Mouse (Mus musculus) forebrain, embryonic 11.5 days (tissue): ENCODE data around the gene Mtln. TPM values are rescaled to one million over a fixed set of nuclear protein-coding genes. Genes with fewer than 3 reads are reported as not detected.

ENCODE experiments used
- ATAC-seq: fragments of 200-750 bp; cut with Nextera tagmentation; replicated peaks from 2 replicates; pipeline ENCODE4 v1.8.0; 2017; ENCODE audit warnings: moderate TSS enrichment; ENCODE audit not compliant: low FRiP score
- DNase-seq: peaks from one replicate; pipeline ENCODE4 v3.0.0-alpha.2; 2017; ENCODE audit warnings: low spot score
- H3K27ac ChIP-seq: fragments of 300-500 bp; sonication (generic); 2 replicates; pipeline ENCODE4 v1.5.1; 2014; ENCODE audit warnings: low read depth, low read length
- H3K27me3 ChIP-seq: fragments of 300-500 bp; sonication (generic); 2 replicates; pipeline ENCODE4 v1.6.1; 2014; ENCODE audit warnings: mild to moderate bottlenecking, low read length, mixed read lengths; ENCODE audit not compliant: control insufficient read depth, insufficient read depth
- H3K36me3 ChIP-seq: fragments of 300-500 bp; sonication (generic); 2 replicates; pipeline ENCODE4 v1.6.1; 2014; ENCODE audit warnings: mild to moderate bottlenecking, low read length, moderate library complexity, mixed read lengths; ENCODE audit not compliant: control insufficient read depth, insufficient read depth
- H3K4me1 ChIP-seq: fragments of 300-500 bp; sonication (generic); replicated peaks from 2 replicates; pipeline ENCODE4 v1.6.1; 2014; ENCODE audit warnings: low read length, mixed read lengths; ENCODE audit not compliant: control insufficient read depth, insufficient read depth
- H3K4me2 ChIP-seq: fragments of 300-500 bp; sonication (generic); 2 replicates; pipeline ENCODE4 v1.6.1; 2014; ENCODE audit warnings: low read depth, mild to moderate bottlenecking, low read length, moderate library complexity, mixed read lengths; ENCODE audit not compliant: severe bottlenecking
- H3K4me3 ChIP-seq: fragments of 300-500 bp; sonication (generic); 2 replicates; pipeline ENCODE4 v1.5.1; 2014; ENCODE audit warnings: low read depth, low read length
- H3K9ac ChIP-seq: fragments of 300-500 bp; sonication (generic); 2 replicates; pipeline ENCODE4 v1.6.1; 2014; ENCODE audit warnings: low read length
- H3K9me3 ChIP-seq: fragments of 300-500 bp; sonication (generic); 2 replicates; pipeline ENCODE4 v1.6.1; 2016; ENCODE audit warnings: low read length, mixed read lengths; ENCODE audit not compliant: control insufficient read depth
- WGBS: fragments of 180-500 bp; shearing (Covaris S2); extraction: QIAGEN DNeasy Blood & Tissue Kit; methylation state at CpG from one replicate; pipeline ENCODE4 v1.1.7; 2014; 5-methylcytosine and 5-hydroxymethylcytosine counted together
- polyA plus RNA-seq: library from polyadenylated mRNA; unstranded; fragments of >200 nt; fragmentation: Nextera tagmentation; extraction: Ambion mirVana; gene quantifications from 2 replicates; pipeline ENCODE4 v1.2.1, GENCODE M21; 2014

The Mtln gene
- polyA plus RNA-seq, 1 experiment from 2014 or later = 34.7 TPM

DNA sequence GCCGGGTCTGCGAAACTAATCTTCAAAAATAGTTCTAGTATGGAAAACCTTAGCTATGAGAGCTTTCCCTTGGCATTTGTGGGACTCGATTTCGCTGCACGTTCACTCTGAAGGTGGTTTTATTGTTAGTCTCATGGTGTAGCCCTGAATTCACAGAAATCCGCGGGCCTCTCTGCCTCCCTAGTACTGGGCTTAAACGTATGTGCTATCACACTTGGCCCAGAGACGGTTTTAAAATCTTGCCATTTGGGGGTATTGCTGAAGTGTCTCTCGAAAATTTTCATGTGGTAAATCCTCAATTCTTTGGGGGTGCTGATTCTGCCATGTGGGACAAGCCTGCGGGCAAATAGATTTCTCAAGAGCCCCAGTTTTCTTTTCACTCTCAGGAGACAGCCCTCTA lies 3.1 kb downstream of the Mtln start:
- H3K4me3 ChIP-seq = peak overlapping the region; percentile 60
- H3K9me3 ChIP-seq = no peaks in the 10 kb centered on the region
- H3K36me3 ChIP-seq = no peaks in the 10 kb centered on the region
- H3K27me3 ChIP-seq = no peaks in the 10 kb centered on the region
- 5% methylated on average over 11 of the region's 11 CpGs for WGBS
- DNase-seq (no peak), ATAC-seq (no peak)
- peak overlapping the region; percentile 50; the same call in 1 of the 2 replicates for H3K27ac ChIP-seq
- peak overlapping the region; percentile 83 for H3K4me2 ChIP-seq
- H3K4me1 ChIP-seq = peaks cover 7% of the 10 kb centered on the region; the same call in 1 of the 2 replicates
- peak overlapping the region; percentile 87 for H3K9ac ChIP-seq

DNA sequence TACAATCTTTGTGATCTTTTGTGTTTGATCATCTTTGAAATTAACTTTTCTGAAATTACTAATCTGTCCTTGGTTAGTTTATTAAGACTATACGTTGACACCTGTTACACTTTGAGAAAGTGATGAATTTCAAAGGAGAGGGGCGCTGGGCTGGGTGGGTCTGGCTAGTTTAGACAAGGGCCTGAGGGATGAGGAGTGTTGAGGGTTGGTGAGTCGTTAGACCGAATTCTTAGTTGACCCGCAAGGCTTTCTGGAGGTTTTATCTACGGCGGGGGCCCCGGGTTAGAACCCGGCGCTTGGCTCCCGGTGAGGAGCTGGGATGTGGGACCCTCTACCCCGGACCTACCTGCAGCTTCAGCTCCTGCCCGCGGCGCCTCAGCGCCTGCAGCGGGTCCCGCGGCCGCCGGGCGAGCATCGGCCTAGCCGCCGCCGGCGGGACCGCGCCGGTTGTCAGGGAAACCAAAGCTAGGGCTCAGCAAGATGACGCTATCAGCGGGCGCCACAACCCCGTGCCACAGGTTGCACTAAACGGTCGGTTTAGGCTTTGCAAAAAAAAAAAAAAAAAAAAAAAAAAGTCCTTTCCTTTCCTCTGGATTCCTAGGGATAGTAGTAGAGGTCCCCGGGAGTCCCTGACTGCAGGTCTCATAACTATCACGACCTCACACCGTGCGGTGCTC lies 3.7 kb downstream of the Mtln start, which contains the start of gene Nphp1:
TSS of gene Nphp1 (minus strand) at position 458 of the 677 bp plus-strand sequence.
- Histone ChIP-seq H3K4me1 (peaks cover 7% of the 10 kb centered on the region; the same call in 1 of the 2 replicates), H3K9me3 (no peaks in the 10 kb centered on the region), H3K4me3 (peak within 1 kb of the TSS; percentile 60), H3K9ac (peak within 1 kb of the TSS; percentile 87), H3K27ac (peak within 1 kb of the TSS; percentile 50; the same call in 1 of the 2 replicates), H3K36me3 (no peaks in the 10 kb centered on the region), H3K27me3 (no peaks in the 10 kb centered on the region), H3K4me2 (peak within 1 kb of the TSS; percentile 83)
- ATAC-seq (peak; percentile 77), DNase-seq (peak; percentile 91)
- WGBS = under 1% methylated on average over 40 of the region's 40 CpGs

GRCm38 (mm10) chr2:127787226-127787625 lies 5.1 kb downstream of the Mtln start:
- no peak for DNase-seq
- H3K9me3 ChIP-seq = no peaks in the 10 kb centered on the region

GRCm38 (mm10) chr2:127778451-127778850 lies 13.8 kb downstream of the Mtln start:
- Histone ChIP-seq H3K4me1 (peaks cover 2% of the 10 kb centered on the region; the same call in 1 of the 2 replicates), H3K9ac (no peak overlapping the region), H3K4me2 (no peak overlapping the region), H3K27ac (no peak overlapping the region), H3K27me3 (no peaks in the 10 kb centered on the region), H3K9me3 (no peaks in the 10 kb centered on the region), H3K4me3 (no peak overlapping the region), H3K36me3 (no peaks in the 10 kb centered on the region; the same call in 1 of the 2 replicates)
- 89% methylated on average over 5 of the region's 5 CpGs for WGBS
- DNase-seq = no peak
- ATAC-seq = no peak

More at GRCm38 (mm10) chr2:127787226-127787625, 5.1 kb downstream of the Mtln start:
- 90% methylated on average over 5 of the region's 5 CpGs for WGBS
- Histone ChIP-seq H3K27ac (no peak overlapping the region), H3K4me3 (no peak overlapping the region), H3K27me3 (no peaks in the 10 kb centered on the region), H3K36me3 (no peaks in the 10 kb centered on the region), H3K9ac (no peak overlapping the region), H3K4me2 (no peak overlapping the region), H3K4me1 (peaks cover 7% of the 10 kb centered on the region; the same call in 1 of the 2 replicates)
- ATAC-seq = no peak

GRCm38 (mm10) chr2:127775013-127775412 lies 17.3 kb downstream of the Mtln start:
- DNase-seq = no peak
- Histone ChIP-seq H3K9ac (no peak overlapping the region), H3K36me3 (no peaks in the 10 kb centered on the region; the same call in 1 of the 2 replicates), H3K27ac (no peak overlapping the region), H3K4me2 (no peak overlapping the region), H3K4me1 (peaks cover 2% of the 10 kb centered on the region; the same call in 1 of the 2 replicates), H3K27me3 (no peaks in the 10 kb centered on the region), H3K4me3 (no peak overlapping the region), H3K9me3 (no peaks in the 10 kb centered on the region)
- peak; percentile 61; the same call in 1 of the 2 replicates for ATAC-seq
- 59% methylated on average over 3 of the region's 3 CpGs for WGBS

GRCm38 (mm10) chr2:127774578-127774941 lies 17.7 kb downstream of the Mtln start:
- peaks cover 2% of the 10 kb centered on the region; the same call in 1 of the 2 replicates for H3K4me1 ChIP-seq
- DNase-seq (no peak), ATAC-seq (peak; percentile 82)
- H3K4me2 ChIP-seq = peak overlapping the region; percentile 18; the same call in 1 of the 2 replicates
- H3K27me3 ChIP-seq = no peaks in the 10 kb centered on the region
- no peak overlapping the region; the same call in 1 of the 2 replicates for H3K9ac ChIP-seq
- 0% methylated on average over 1 of the region's 1 CpGs for WGBS
- no peaks in the 10 kb centered on the region; the same call in 1 of the 2 replicates for H3K36me3 ChIP-seq
- no peak overlapping the region for H3K4me3 ChIP-seq
- H3K9me3 ChIP-seq = no peaks in the 10 kb centered on the region
- H3K27ac ChIP-seq = peak overlapping the region; percentile 72; the same call in 1 of the 2 replicates

GRCm38 (mm10) chr2:127773938-127774577 lies 18.2 kb downstream of the Mtln start:
- ATAC-seq = peak; percentile 78

GRCm38 (mm10) chr2:127761587-127761986 lies 30.7 kb downstream of the Mtln start:
- WGBS = 94% methylated on average over 5 of the region's 5 CpGs

More at GRCm38 (mm10) chr2:127773938-127774577, 18.2 kb downstream of the Mtln start:
- peak; percentile 61 for DNase-seq
- H3K36me3 ChIP-seq = no peaks in the 10 kb centered on the region; the same call in 1 of the 2 replicates
- no peak overlapping the region; the same call in 1 of the 2 replicates for H3K9ac ChIP-seq
- H3K4me2 ChIP-seq = peak overlapping the region; percentile 18; the same call in 1 of the 2 replicates
- peak overlapping the region; percentile 72; the same call in 1 of the 2 replicates for H3K27ac ChIP-seq
- peaks cover 2% of the 10 kb centered on the region; the same call in 1 of the 2 replicates for H3K4me1 ChIP-seq
- 24% methylated on average over 15 of the region's 15 CpGs for WGBS
- no peak overlapping the region for H3K4me3 ChIP-seq
- no peaks in the 10 kb centered on the region for H3K27me3 ChIP-seq
- H3K9me3 ChIP-seq = no peaks in the 10 kb centered on the region

More at GRCm38 (mm10) chr2:127761587-127761986, 30.7 kb downstream of the Mtln start:
- ATAC-seq = no peak
- H3K9ac ChIP-seq = no peak overlapping the region
- H3K4me1 ChIP-seq = no peaks in the 10 kb centered on the region
- H3K9me3 ChIP-seq = no peaks in the 10 kb centered on the region
- no peaks in the 10 kb centered on the region for H3K27me3 ChIP-seq
- DNase-seq = no peak
- H3K27ac ChIP-seq = no peak overlapping the region
- no peak overlapping the region for H3K4me2 ChIP-seq
- H3K36me3 ChIP-seq = no peaks in the 10 kb centered on the region; the same call in 1 of the 2 replicates
- H3K4me3 ChIP-seq = no peak overlapping the region
